Mouse (Mus musculus): ENCODE measurements around the gene Luzp4. TPM values are rescaled to one million over a fixed set of nuclear protein-coding genes. Genes with fewer than 3 reads are reported as not detected.
"Not testable (repeated sequence)": the region's sequence is repeated elsewhere in the genome, so short reads cannot be mapped to it uniquely, and the experiment has no call there.

Luzp4 gene
- total RNA-seq (2021) = not detected
- long read RNA-seq, experiment 1 = 0 reads
- long read RNA-seq, experiment 2 = 0 reads

DNA sequence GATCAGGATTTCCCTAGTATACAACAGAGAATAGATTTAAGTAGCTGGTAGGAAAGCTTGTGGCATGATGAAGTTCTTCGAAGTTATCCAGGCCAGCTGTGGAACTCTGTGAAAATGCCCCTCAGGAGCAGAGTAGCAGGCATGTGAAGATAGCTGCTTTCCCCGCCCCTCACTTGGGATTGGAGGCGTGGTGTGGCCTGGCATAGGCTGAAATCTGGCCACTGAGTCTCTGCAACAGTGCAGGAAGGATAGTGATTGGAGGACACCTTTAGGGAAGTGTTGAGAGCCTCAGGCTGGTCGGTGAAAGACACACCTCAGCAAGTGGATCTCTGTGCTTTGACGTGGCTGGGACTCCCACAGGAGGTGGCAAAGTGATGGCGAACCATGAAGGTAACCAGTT is at the start of gene Luzp4:
Gene Luzp4 (plus strand): TSS at position 301 of the 400 bp plus-strand sequence.
- not testable (repeated sequence) for DNase-seq (ENCODE audit: low spot score in 2 of 2)

DNA sequence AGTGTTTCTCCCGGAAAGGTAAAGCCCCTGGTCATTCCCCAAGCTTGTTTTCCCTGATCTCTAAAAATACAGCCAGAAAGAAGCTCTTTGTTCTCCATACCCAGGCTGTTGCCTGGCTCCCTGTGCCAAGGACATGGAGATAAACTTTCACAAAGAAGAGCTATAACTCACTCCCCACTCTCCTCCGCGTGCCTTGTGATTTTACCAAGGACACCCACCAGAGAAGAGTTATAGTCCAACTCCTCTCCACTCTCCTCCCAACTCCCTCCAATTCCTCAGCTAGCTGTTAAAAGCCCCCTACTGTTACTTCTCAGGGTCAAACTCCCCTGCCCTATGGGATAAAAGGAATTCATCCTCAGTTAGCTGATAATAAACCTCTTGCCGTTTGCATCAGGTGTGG is 15.6 kb upstream of the Luzp4 start:
- DNase-seq (ENCODE audit: low spot score in 2 of 2) = not testable (repeated sequence)

Other genes with a start within 250 kb of the Luzp4 start
- gene Gm8334, start 242.5 kb upstream of the Luzp4 start, total RNA-seq (2021) = not detected
- not detected for gene Gm15127, start 194.0 kb upstream of the Luzp4 start, total RNA-seq (2021)
- gene Ott, start 216.6 kb downstream of the Luzp4 start, total RNA-seq (2021) = not detected